ENCODE assay signal across 24 mouse cellular contexts in genomic region chr3:152796216-152796615, GRCm38 (mm10).
"Had no signal": no experiment of that assay in that cellular context is flagged by ENCODE, and none has a peak within 500 bp of the region (broad histone marks: within the 10 kb centered on the region; RNA-seq: fewer than 3 reads in every experiment).

No protein-coding gene starts in this region.

- H3K9ac ChIP-seq: heart, embryonic 12.5 days; hindbrain, embryonic 12.5 days; hindbrain, embryonic 14.5 days; intestine, embryonic 15.5 days; limb, embryonic 12.5 days; liver, embryonic 13.5 days; liver, embryonic 15.5 days had no signal

- H3K27me3 ChIP-seq: heart, embryonic 12.5 days; hindbrain, embryonic 12.5 days; intestine, embryonic 15.5 days; limb, embryonic 12.5 days; liver, embryonic 13.5 days; liver, embryonic 15.5 days had no signal

- H3K27ac ChIP-seq: gastrocnemius, adult 2 months; heart, embryonic 10.5 days; hindbrain, embryonic 10.5 days; hindbrain, embryonic 12.5 days; hindbrain, embryonic 14.5 days; intestine, embryonic 15.5 days; layer of hippocampus, adult 2 months; left cerebral cortex, adult 2 months; limb, embryonic 10.5 days; limb, embryonic 12.5 days; liver, embryonic 13.5 days; liver, embryonic 15.5 days had no signal

- H3K9me3 ChIP-seq: heart, embryonic 10.5 days; hindbrain, embryonic 12.5 days; intestine, embryonic 15.5 days; limb, embryonic 10.5 days; liver, embryonic 13.5 days; liver, embryonic 15.5 days had no signal

- H3K4me3 ChIP-seq: gastrocnemius, adult 2 months; heart, embryonic 10.5 days; heart, embryonic 12.5 days; hindbrain, embryonic 10.5 days; hindbrain, embryonic 12.5 days; intestine, embryonic 15.5 days; layer of hippocampus, adult 2 months; left cerebral cortex, adult 2 months; limb, embryonic 10.5 days; limb, embryonic 12.5 days; liver, embryonic 13.5 days; liver, embryonic 15.5 days had no signal

- ATAC-seq: hindbrain, embryonic 16.5 days; inflammation-experienced regulatory T-cells, adult 6 months; intestine, embryonic 15.5 days; intestine, postnatal 0 days had no signal

- H3K4me1 ChIP-seq: intestine, embryonic 15.5 days; limb, embryonic 12.5 days; liver, embryonic 15.5 days had no signal

- DNase-seq: gastrocnemius, adult 2 months; gastrocnemius, postnatal 10 days; gastrocnemius, postnatal 25 days; heart, adult 18-20 months; heart, postnatal 10 days; heart, postnatal 4 days; kidney, postnatal 14 days; kidney, postnatal 4 days; liver; liver, embryonic 13.5 days had no signal

- H3K36me3 ChIP-seq: hindbrain, embryonic 12.5 days; intestine, embryonic 15.5 days; limb, embryonic 10.5 days; limb, embryonic 12.5 days; liver, embryonic 13.5 days; liver, embryonic 15.5 days had no signal

- H3K4me2 ChIP-seq: heart, embryonic 12.5 days; hindbrain, embryonic 12.5 days; hindbrain, embryonic 14.5 days; intestine, embryonic 15.5 days; limb, embryonic 12.5 days; liver, embryonic 13.5 days; liver, embryonic 15.5 days had no signal
